9 mouse cellular contexts compared by ENCODE assay signal in the genomic region with DNA sequence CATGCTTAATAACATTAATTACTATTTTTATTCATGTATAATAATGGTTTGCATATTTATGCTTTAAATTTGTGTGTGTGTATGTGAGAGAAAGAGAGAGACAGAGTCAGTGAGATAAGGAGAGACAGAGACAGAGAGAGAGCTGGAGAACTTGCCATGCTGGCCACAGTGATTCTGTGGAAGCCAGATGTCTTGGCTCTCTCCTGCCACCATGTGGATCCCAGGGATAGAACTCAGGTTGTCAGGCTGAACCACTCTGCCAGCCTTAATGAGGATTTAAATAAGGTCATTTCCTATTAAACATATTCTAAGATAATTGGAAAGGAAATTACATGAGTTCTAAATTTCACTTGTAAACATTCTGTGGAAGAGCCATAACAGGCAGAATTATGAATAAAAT.
A peak's percentile ranks its signal among the peaks of the same experiment; 100 is the strongest.
DNase-seq lines count a peak whose midpoint lies in the region; ATAC-seq and TF ChIP-seq lines count a peak whose summit lies in the region.
"Had no signal": no experiment of that assay in that cellular context is flagged by ENCODE, and none has a peak within 500 bp of the region (broad histone marks: within the 10 kb centered on the region; RNA-seq: fewer than 3 reads in every experiment).

No protein-coding gene starts in this region.

- H3K4me2 ChIP-seq in midbrain, postnatal 0 days (ENCODE audit: low read depth, low read length, poor library complexity, severe bottlenecking), result no peak overlapping the region
- H3K4me2 ChIP-seq: liver, embryonic 13.5 days had no signal

- peak; percentile 69 for ATAC-seq in granulocyte monocyte progenitor cell, adult 5-6 weeks (replicated peaks; ENCODE audit: poor library complexity, severe bottlenecking)
- ATAC-seq in midbrain, postnatal 0 days (ENCODE audit: low FRiP score), result no peak

- peak; percentile 40 for TF ChIP-seq CTCF in E14TG2a.4 (conservative IDR thresholded peaks at IDR 0.05; ENCODE audit: low read length)
- peak; percentile 79 for TF ChIP-seq CTCF in midbrain, postnatal 0 days (IDR thresholded peaks at IDR 0.05)

- peaks cover 5% of the 10 kb centered on the region; the same call in 1 of the 2 replicates for H3K4me1 ChIP-seq in E14TG2a.4 (replicated peaks; ENCODE audit: low read depth, low read length)
- H3K4me1 ChIP-seq in midbrain, postnatal 0 days (ENCODE audit: insufficient read depth, low read length), result no peaks in the 10 kb centered on the region
- H3K4me1 ChIP-seq: liver, embryonic 13.5 days had no signal

- DNase-seq in layer of hippocampus, postnatal 10 days (ENCODE audit: low spot score in 2 of 2), result peak; percentile 14 to 40
- no peak for DNase-seq in layer of hippocampus, adult 9-11 months
- DNase-seq in R1 (ENCODE audit: low read depth, low spot score), result peak; percentile 50
- DNase-seq in midbrain, postnatal 0 days (ENCODE audit: low spot score), result peak; percentile 50
- DNase-seq in heart, adult 11 months, result no peak
- DNase-seq: liver, embryonic 13.5 days had no signal

- no peaks in the 10 kb centered on the region for H3K27me3 ChIP-seq in E14TG2a.4 (ENCODE audit: insufficient read depth, low read length)
- no peaks in the 10 kb centered on the region for H3K27me3 ChIP-seq in midbrain, postnatal 0 days (ENCODE audit: insufficient read depth, low read length)
- H3K27me3 ChIP-seq: liver, embryonic 13.5 days had no signal

- H3K36me3 ChIP-seq in E14TG2a.4 (ENCODE audit: insufficient read depth, low read length), result no peaks in the 10 kb centered on the region
- no peaks in the 10 kb centered on the region for H3K36me3 ChIP-seq in midbrain, postnatal 0 days (ENCODE audit: insufficient read depth, low read length)
- H3K36me3 ChIP-seq: liver, embryonic 13.5 days had no signal

- no peak overlapping the region for H3K9ac ChIP-seq in midbrain, postnatal 0 days (replicated peaks; ENCODE audit: low read length, poor library complexity, severe bottlenecking)
- H3K9ac ChIP-seq: liver, embryonic 13.5 days had no signal

- no peaks in the 10 kb centered on the region for H3K9me3 ChIP-seq in E14TG2a.4 (ENCODE audit: low read length)
- H3K9me3 ChIP-seq in midbrain, postnatal 0 days (ENCODE audit: low read length), result no peaks in the 10 kb centered on the region
- H3K9me3 ChIP-seq: liver, embryonic 13.5 days had no signal

- H3K27ac ChIP-seq in midbrain, postnatal 0 days (ENCODE audit: low read depth, low read length), result no peak overlapping the region
- H3K27ac ChIP-seq: liver, embryonic 13.5 days had no signal

- no peak overlapping the region for H3K4me3 ChIP-seq in E14TG2a.4 (replicated peaks; ENCODE audit: low read length)
- no peak overlapping the region for H3K4me3 ChIP-seq in midbrain, postnatal 0 days (ENCODE audit: low read depth, low read length)
- H3K4me3 ChIP-seq: erythroblast, embryonic 14.5 days; liver, embryonic 13.5 days had no signal

Comparison
In these comparisons a context has a peak if more than half of its experiments do, and no peak if none do; other contexts are left out.
1. DNase-seq: peak in layer of hippocampus, postnatal 10 days (2 of 2), R1 (single experiment) and midbrain, postnatal 0 days (single experiment); none in layer of hippocampus, adult 9-11 months (single experiment) and heart, adult 11 months (single experiment).